Mouse (Mus musculus) lung, postnatal 0 days (tissue): Measurements from ENCODE around the gene Mthfd2l.

Source experiments
- CTCF ChIP-seq: IDR thresholded peaks from 2 replicates; pipeline ENCODE4 v1.5.1; 2016; ENCODE audit warnings: antibody characterized with exemption, mild to moderate bottlenecking
- EP300 ChIP-seq: IDR thresholded peaks from 2 replicates; pipeline ENCODE4 v1.6.1; 2016; ENCODE audit warnings: antibody characterized with exemption, mild to moderate bottlenecking, control low read depth

GRCm38 (mm10) chr5:91023114-91023513 lies 92.2 kb downstream of the Mthfd2l start:
- TF ChIP-seq EP300 (no peak), CTCF (no peak)
